Mouse (Mus musculus): ENCODE data around the gene Corin. TPM values are rescaled to one million over a fixed set of nuclear protein-coding genes. Genes with fewer than 3 reads are reported as not detected.

Gene Corin
- 64.5 and 102 TPM in 2 replicates for total RNA-seq (2014; rRNA removed; ENCODE audit: low replicate concordance)
- 36.1 and 36.8 TPM in 2 replicates for polyA plus RNA-seq (2015; fragmentation: Nextera tagmentation; extraction: Ambion mirVana)

GRCm38 (mm10) chr5:72503531-72504523 is at the start of gene Corin:
Gene Corin, minus strand, starts transcription at chr5:72504473.
- TF ChIP-seq EP300 (IDR thresholded peaks at IDR 0.05; ENCODE audit: low read depth) (no peak), CTCF (IDR thresholded peaks at IDR 0.05; ENCODE audit: low read depth) (no peak)
- under 1% methylated on average over 63 of the region's 64 CpGs for WGBS
- Histone ChIP-seq H3K36me3 (replicated peaks; ENCODE audit: control insufficient read depth, insufficient read depth, low read length) (no peaks in the 10 kb centered on the region), H3K27ac (ENCODE audit: low read depth) (peak within 1 kb of the TSS; percentile 86), H3K4me2 (ENCODE audit: low read depth, low read length) (peak within 1 kb of the TSS; percentile 73), H3K9me3 (replicated peaks; ENCODE audit: control insufficient read depth, low read length) (no peaks in the 10 kb centered on the region), H3K27me3 (ENCODE audit: control insufficient read depth, insufficient read depth, low read length) (no peaks in the 10 kb centered on the region), H3K9ac (replicated peaks; ENCODE audit: low read depth, low read length) (peak within 1 kb of the TSS; percentile 68), H3K4me1 (ENCODE audit: control insufficient read depth, insufficient read depth) (peaks cover 17% of the 10 kb centered on the region), H3K4me3 (ENCODE audit: low read depth, low read length) (peak within 1 kb of the TSS; percentile 61)
- DNase-seq (ENCODE audit: low spot score) (peak; percentile 50), ATAC-seq (ENCODE audit: insufficient read depth, low read depth) (peak; percentile 39)

GRCm38 (mm10) chr5:72551209-72551608 is 46.9 kb upstream of the Corin start:
- no peak overlapping the region for H3K9ac ChIP-seq (replicated peaks; ENCODE audit: low read depth, low read length)
- no peak overlapping the region for H3K4me2 ChIP-seq (ENCODE audit: low read depth, low read length)
- H3K4me3 ChIP-seq (ENCODE audit: low read depth, low read length): no peak overlapping the region
- peaks cover 33% of the 10 kb centered on the region for H3K36me3 ChIP-seq (replicated peaks; ENCODE audit: control insufficient read depth, insufficient read depth, low read length)
- DNase-seq (ENCODE audit: low spot score) (no peak), ATAC-seq (ENCODE audit: insufficient read depth, low read depth) (no peak)
- no peaks in the 10 kb centered on the region for H3K4me1 ChIP-seq (ENCODE audit: control insufficient read depth, insufficient read depth)
- H3K9me3 ChIP-seq (replicated peaks; ENCODE audit: control insufficient read depth, low read length): no peaks in the 10 kb centered on the region
- H3K27me3 ChIP-seq (ENCODE audit: control insufficient read depth, insufficient read depth, low read length): no peaks in the 10 kb centered on the region
- TF ChIP-seq CTCF (IDR thresholded peaks at IDR 0.05; ENCODE audit: low read depth): no peak
- TF ChIP-seq EP300 (IDR thresholded peaks at IDR 0.05; ENCODE audit: low read depth): no peak
- no peak overlapping the region for H3K27ac ChIP-seq (ENCODE audit: low read depth)
- 87% methylated on average over 3 of the region's 3 CpGs for WGBS

GRCm38 (mm10) chr5:72528896-72529295 is 24.6 kb upstream of the Corin start:
- no peak for TF ChIP-seq EP300 (IDR thresholded peaks at IDR 0.05; ENCODE audit: low read depth)
- no peak for TF ChIP-seq CTCF (IDR thresholded peaks at IDR 0.05; ENCODE audit: low read depth)

GRCm38 (mm10) chr5:72513808-72514207 is 9.5 kb upstream of the Corin start:
- Histone ChIP-seq H3K9me3 (replicated peaks; ENCODE audit: control insufficient read depth, low read length) (no peaks in the 10 kb centered on the region), H3K27ac (ENCODE audit: low read depth) (peak overlapping the region; percentile 39; the same call in 1 of the 2 replicates), H3K9ac (replicated peaks; ENCODE audit: low read depth, low read length) (no peak overlapping the region), H3K27me3 (ENCODE audit: control insufficient read depth, insufficient read depth, low read length) (no peaks in the 10 kb centered on the region), H3K36me3 (replicated peaks; ENCODE audit: control insufficient read depth, insufficient read depth, low read length) (peaks cover 37% of the 10 kb centered on the region), H3K4me1 (ENCODE audit: control insufficient read depth, insufficient read depth) (no peaks in the 10 kb centered on the region), H3K4me3 (ENCODE audit: low read depth, low read length) (no peak overlapping the region), H3K4me2 (ENCODE audit: low read depth, low read length) (no peak overlapping the region)
- TF ChIP-seq EP300 (IDR thresholded peaks at IDR 0.05; ENCODE audit: low read depth): no peak
- TF ChIP-seq CTCF (IDR thresholded peaks at IDR 0.05; ENCODE audit: low read depth): no peak
- 49% methylated on average over 5 of the region's 5 CpGs for WGBS
- DNase-seq (ENCODE audit: low spot score): peak; percentile 16
- peak; percentile 87 for ATAC-seq (ENCODE audit: insufficient read depth, low read depth)

More at GRCm38 (mm10) chr5:72528896-72529295, 24.6 kb upstream of the Corin start:
- no peak overlapping the region for H3K4me2 ChIP-seq (ENCODE audit: low read depth, low read length)
- ATAC-seq (ENCODE audit: insufficient read depth, low read depth) (no peak), DNase-seq (ENCODE audit: low spot score) (no peak)
- H3K4me1 ChIP-seq (ENCODE audit: control insufficient read depth, insufficient read depth): no peaks in the 10 kb centered on the region
- 70% methylated on average over 3 of the region's 3 CpGs for WGBS
- no peak overlapping the region for H3K9ac ChIP-seq (replicated peaks; ENCODE audit: low read depth, low read length)
- no peak overlapping the region for H3K4me3 ChIP-seq (ENCODE audit: low read depth, low read length)
- no peak overlapping the region for H3K27ac ChIP-seq (ENCODE audit: low read depth)
- H3K9me3 ChIP-seq (replicated peaks; ENCODE audit: control insufficient read depth, low read length): no peaks in the 10 kb centered on the region
- no peaks in the 10 kb centered on the region for H3K27me3 ChIP-seq (ENCODE audit: control insufficient read depth, insufficient read depth, low read length)
- H3K36me3 ChIP-seq (replicated peaks; ENCODE audit: control insufficient read depth, insufficient read depth, low read length): peaks cover 43% of the 10 kb centered on the region

GRCm38 (mm10) chr5:72505740-72506139 is 1.5 kb upstream of the Corin start:
- no peaks in the 10 kb centered on the region for H3K27me3 ChIP-seq (ENCODE audit: control insufficient read depth, insufficient read depth, low read length)
- DNase-seq (ENCODE audit: low spot score) (peak; percentile 79), ATAC-seq (ENCODE audit: insufficient read depth, low read depth) (no peak)
- H3K36me3 ChIP-seq (replicated peaks; ENCODE audit: control insufficient read depth, insufficient read depth, low read length): no peaks in the 10 kb centered on the region
- no peak overlapping the region for H3K4me2 ChIP-seq (ENCODE audit: low read depth, low read length)
- no peak overlapping the region for H3K9ac ChIP-seq (replicated peaks; ENCODE audit: low read depth, low read length)
- 62% methylated on average over 5 of the region's 5 CpGs for WGBS
- H3K4me1 ChIP-seq (ENCODE audit: control insufficient read depth, insufficient read depth): peaks cover 11% of the 10 kb centered on the region
- H3K4me3 ChIP-seq (ENCODE audit: low read depth, low read length): no peak overlapping the region
- peak; percentile 66 for TF ChIP-seq CTCF (IDR thresholded peaks at IDR 0.05; ENCODE audit: low read depth)
- TF ChIP-seq EP300 (IDR thresholded peaks at IDR 0.05; ENCODE audit: low read depth): no peak
- no peak overlapping the region for H3K27ac ChIP-seq (ENCODE audit: low read depth)
- no peaks in the 10 kb centered on the region for H3K9me3 ChIP-seq (replicated peaks; ENCODE audit: control insufficient read depth, low read length)

Measured in heart, postnatal 0 days (tissue).